Mouse (Mus musculus) sigmoid colon, adult 10 weeks (tissue): ENCODE results near the gene 6430628N08Rik. TPM values are rescaled to one million over a fixed set of nuclear protein-coding genes. Genes with fewer than 3 reads are reported as not detected.

ENCODE experiments used
- polyA plus RNA-seq: library from polyadenylated mRNA; stranded (reverse); fragments of 350-450 nt; fragmentation: Illumina TruSeq; extraction: RNeasy Lipid Tissue Mini Kit (QIAGEN cat#74804); gene quantifications from one replicate; pipeline ENCODE4 v1.2.3, GENCODE M21; 2014; ENCODE audit warnings: low read depth, low replicate concordance

The 6430628N08Rik gene
- not detected for polyA plus RNA-seq

DNA sequence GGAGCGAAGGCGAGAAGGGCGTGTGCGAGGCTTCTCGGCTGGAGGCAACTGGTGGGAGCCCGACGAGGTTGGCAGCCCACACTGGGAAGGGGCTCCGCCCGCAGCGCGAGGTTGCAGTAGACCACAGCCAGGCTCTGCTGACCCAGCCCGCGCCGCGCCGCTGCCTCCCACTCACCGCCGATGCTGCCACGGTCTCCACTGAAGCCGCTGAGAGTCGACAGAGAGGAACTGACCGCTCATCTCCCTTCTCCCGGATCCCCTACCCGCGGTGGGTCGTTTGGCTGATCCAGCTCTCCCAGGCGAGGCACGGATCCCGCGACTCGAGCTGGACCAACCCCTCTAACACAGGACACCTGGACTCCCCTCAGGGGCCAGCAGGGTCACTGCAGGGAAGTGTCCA is at the start of gene 6430628N08Rik:
TSS of gene 6430628N08Rik (plus strand) at position 113 of the 400 bp plus-strand sequence.

DNA sequence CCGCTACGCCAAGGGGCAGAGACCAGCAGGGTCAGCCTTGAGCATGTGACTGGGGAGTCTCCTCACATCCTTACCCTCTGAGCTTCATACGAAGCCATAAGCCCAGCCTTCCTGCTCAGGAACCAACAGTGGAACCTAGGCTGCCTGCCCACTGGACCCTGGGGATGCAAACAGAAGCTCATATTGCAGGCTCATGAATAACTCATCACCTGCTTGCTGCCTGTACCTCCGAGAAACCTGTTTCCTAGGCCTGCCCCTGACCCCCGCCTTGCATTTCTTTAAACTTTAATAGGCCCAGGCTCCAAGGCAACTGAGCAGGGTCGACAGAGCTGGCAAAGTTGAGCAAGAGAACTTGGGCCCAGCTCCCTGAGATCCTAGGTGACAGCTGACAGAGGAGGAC is 6.4 kb upstream of the 6430628N08Rik start, which contains the start of gene Kncn:
TSS of gene Kncn (plus strand) at position 379 of the 400 bp plus-strand sequence.

DNA sequence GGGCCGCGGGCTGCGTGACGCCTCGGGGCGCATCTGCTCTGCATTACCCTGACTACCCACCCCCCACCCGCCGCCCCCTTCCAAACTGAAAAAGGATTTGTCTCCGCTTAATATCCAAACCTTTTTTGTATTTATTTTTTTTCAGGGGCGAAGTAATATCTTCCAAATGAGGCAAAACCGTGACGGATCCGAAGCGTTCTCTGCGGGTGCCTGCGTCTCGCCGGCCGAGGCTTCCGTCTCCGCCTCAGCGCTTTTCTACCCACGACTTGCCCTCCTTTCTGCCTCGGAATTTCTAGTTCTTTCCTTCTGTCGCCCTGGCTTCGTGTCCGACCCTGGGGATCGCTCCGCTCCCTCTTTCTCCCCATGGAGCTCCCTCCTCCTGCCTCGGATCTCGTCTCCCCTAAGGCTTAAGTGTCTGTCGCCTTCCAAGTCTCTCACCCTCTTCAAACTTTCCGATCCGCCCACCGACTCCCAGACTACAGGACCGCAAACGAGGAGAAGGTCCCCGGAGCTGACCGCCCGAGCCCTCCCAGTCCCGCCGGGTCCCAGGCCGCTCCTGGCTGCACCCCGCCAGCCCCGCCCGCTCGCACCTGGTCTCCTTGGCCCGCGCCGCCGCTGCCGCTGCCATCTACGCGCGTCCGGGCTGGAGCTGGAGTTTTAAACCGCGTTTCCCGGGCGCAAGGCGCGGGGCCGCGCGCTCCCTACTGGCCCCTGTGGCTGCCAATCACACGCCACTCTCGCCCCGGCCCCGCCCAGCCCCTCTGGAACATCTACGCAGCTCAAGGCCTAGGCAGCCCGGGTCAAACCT is 49.0 kb downstream of the 6430628N08Rik start, which contains the start of gene Dmbx1:
TSS of gene Dmbx1 (minus strand) at position 632 of the 808 bp plus-strand sequence.

Other genes starting within 250 kb of the 6430628N08Rik start
- 4.2 TPM for gene Cyp4b1, start 242.9 kb upstream of the 6430628N08Rik start, polyA plus RNA-seq
- gene Efcab14, start 152.9 kb upstream of the 6430628N08Rik start, polyA plus RNA-seq, result 92.2 TPM
- not detected for gene Tex38, start 109.6 kb upstream of the 6430628N08Rik start, polyA plus RNA-seq
- 100 TPM for gene Atpaf1, start 105.9 kb upstream of the 6430628N08Rik start, polyA plus RNA-seq
- gene Mob3c, start 62.6 kb upstream of the 6430628N08Rik start, polyA plus RNA-seq, result 19.8 TPM
- gene Mknk1, start 51.5 kb upstream of the 6430628N08Rik start, polyA plus RNA-seq, result 14.2 TPM
- gene Kncn, start 6.3 kb upstream of the 6430628N08Rik start, polyA plus RNA-seq, result not detected
- gene Dmbx1, start 49.3 kb downstream of the 6430628N08Rik start, polyA plus RNA-seq, result not detected
- gene Faah, start 127.3 kb downstream of the 6430628N08Rik start, polyA plus RNA-seq, result 4.2 TPM
- 8.8 TPM for gene Nsun4, start 163.2 kb downstream of the 6430628N08Rik start, polyA plus RNA-seq
- gene Uqcrh, start 184.4 kb downstream of the 6430628N08Rik start, polyA plus RNA-seq, result 435 TPM
- gene Lrrc41, start 184.6 kb downstream of the 6430628N08Rik start, polyA plus RNA-seq, result 7.8 TPM
- 2.5 TPM for gene Rad54l, start 233.0 kb downstream of the 6430628N08Rik start, polyA plus RNA-seq
- 7.3 TPM for gene Pomgnt1, start 233.2 kb downstream of the 6430628N08Rik start, polyA plus RNA-seq